Mouse (Mus musculus): ENCODE results near the gene Apln.

DNA sequence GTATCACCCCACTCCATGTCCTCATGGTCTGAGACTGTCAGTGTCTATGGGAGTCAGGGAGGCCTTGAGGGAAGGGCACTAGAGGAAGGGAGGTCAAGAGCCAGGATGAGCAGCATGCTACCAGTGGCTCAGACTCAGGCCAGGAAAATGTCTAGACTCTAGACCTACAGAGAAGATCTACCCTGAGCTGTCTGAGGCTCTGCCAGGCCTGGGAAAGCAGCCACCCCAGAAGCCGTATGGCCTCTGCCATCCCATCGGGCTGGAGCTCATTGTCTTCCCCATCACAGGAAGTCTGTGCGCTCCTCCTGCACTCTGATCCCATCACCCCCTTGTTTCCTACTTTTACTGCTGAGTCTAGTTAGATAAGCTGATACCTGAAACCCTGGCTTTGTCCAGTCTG lies 4.1 kb downstream of the Apln start:
- TF ChIP-seq USF1 (IDR thresholded peaks at IDR 0.05; ENCODE audit: low read depth), result no peak
- no peak for TF ChIP-seq MYOG (IDR thresholded peaks at IDR 0.05; ENCODE audit: control insufficient read depth, extremely low read depth, insufficient read length)

Measured in C2C12 (cell line).